Mouse (Mus musculus) liver, adult 2 months (tissue): ENCODE data around the gene Gm5447. TPM values are rescaled to one million over a fixed set of nuclear protein-coding genes. Genes with fewer than 3 reads are reported as not detected.

Source experiments
- DNase-seq: peaks from one replicate; pipeline ENCODE4 v3.0.0-alpha.2; 2011; ENCODE audit warnings: low read depth, low spot score; ENCODE audit errors: extremely low read depth
- H3K27ac ChIP-seq: fragments of 200-500 bp; replicated peaks from 2 replicates; pipeline ENCODE4 v1.5.1; 2012; ENCODE audit warnings: low read depth, mild to moderate bottlenecking, control low read depth, inconsistent platforms, low read length; ENCODE audit not compliant: insufficient read depth
- H3K27me3 ChIP-seq: fragments of 200-500 bp; 2 replicates; pipeline ENCODE4 v1.6.1; 2012; ENCODE audit warnings: mild to moderate bottlenecking, moderate library complexity, low read length, inconsistent platforms; ENCODE audit not compliant: control insufficient read depth, insufficient read depth
- H3K36me3 ChIP-seq: fragments of 200-500 bp; 2 replicates; pipeline ENCODE4 v1.6.1; 2012; ENCODE audit warnings: low read length, inconsistent platforms; ENCODE audit not compliant: control insufficient read depth, insufficient read depth
- H3K4me1 ChIP-seq: fragments of 200-500 bp; 2 replicates; pipeline ENCODE4 v1.6.1; 2011; ENCODE audit warnings: low read length; ENCODE audit not compliant: control insufficient read depth, insufficient read depth
- H3K4me3 ChIP-seq: fragments of 200-500 bp; 2 replicates; pipeline ENCODE4 v1.5.1; 2011; ENCODE audit warnings: low read depth, mild to moderate bottlenecking, control low read depth, low read length, moderate library complexity; ENCODE audit not compliant: insufficient read depth
- H3K79me2 ChIP-seq: fragments of 200-500 bp; 2 replicates; pipeline ENCODE4 v1.6.1; 2012; ENCODE audit warnings: inconsistent platforms, mild to moderate bottlenecking, low read length, moderate library complexity; ENCODE audit not compliant: control insufficient read depth, insufficient read depth
- H3K9ac ChIP-seq: fragments of 200-500 bp; 2 replicates; pipeline ENCODE4 v1.6.1; 2012; ENCODE audit warnings: low read depth, mild to moderate bottlenecking, control low read depth, inconsistent platforms, low read length
- CTCF ChIP-seq: fragments of 200-500 bp; IDR thresholded peaks from 2 replicates; pipeline ENCODE4 v1.5.1; 2011; ENCODE audit warnings: low read depth, low read length, control low read depth
- POLR2A ChIP-seq: fragments of 200-500 bp; IDR thresholded peaks from 2 replicates; pipeline ENCODE4 v1.6.1; 2011; ENCODE audit warnings: low read length, control low read depth; ENCODE audit not compliant: insufficient read depth; ENCODE audit errors: extremely low read depth
- WGBS: fragments of 180-500 bp; shearing (Covaris S2); methylation state at CpG from one replicate; pipeline ENCODE4 v1.1.7; 2018; 5-methylcytosine and 5-hydroxymethylcytosine counted together
- polyA plus RNA-seq: library from polyadenylated mRNA; depleted of rRNA; stranded (reverse); fragments of >200 nt; gene quantifications from 2 replicates; pipeline ENCODE4 v1.2.3, GENCODE M21; 2012; rRNA removed
- total RNA-seq: library from RNA; depleted of rRNA; stranded (reverse); fragments of >200 nt; gene quantifications from 2 replicates; pipeline ENCODE4 v1.2.3, GENCODE M21; 2014; rRNA removed

Gene Gm5447
- total and polyA plus RNA-seq, 2 experiments = 0.09 TPM; not detected in 1

DNA sequence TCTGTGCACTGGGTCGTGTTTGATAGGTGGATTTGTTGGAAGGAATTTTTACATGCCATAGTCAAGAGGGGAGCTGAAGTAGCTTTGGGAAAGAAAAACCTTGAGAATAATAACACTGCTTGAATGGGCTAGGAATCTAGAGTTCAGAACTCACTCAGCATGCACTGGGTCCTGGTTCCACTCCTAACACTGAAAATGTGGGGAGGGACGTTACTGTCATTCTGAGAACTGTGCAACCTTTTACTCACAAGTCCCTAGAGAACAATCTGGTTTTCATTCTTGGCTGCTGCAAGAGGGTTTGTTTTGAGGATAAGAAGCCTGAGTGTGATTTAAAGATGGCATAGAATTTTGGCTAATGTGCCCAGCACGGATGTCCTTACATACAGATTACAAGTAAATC, 49.7 kb downstream of the Gm5447 start:
- no peak overlapping the region for H3K9ac ChIP-seq
- no peaks in the 10 kb centered on the region for H3K79me2 ChIP-seq
- no peaks in the 10 kb centered on the region for H3K27me3 ChIP-seq
- H3K27ac ChIP-seq = no peak overlapping the region
- no peak overlapping the region for H3K4me3 ChIP-seq
- no peaks in the 10 kb centered on the region for H3K36me3 ChIP-seq
- 90% methylated on average over 3 of the region's 3 CpGs for WGBS
- no peak for DNase-seq
- no peaks in the 10 kb centered on the region; the same call in 1 of the 2 replicates for H3K4me1 ChIP-seq
- TF ChIP-seq CTCF (no peak), POLR2A (no peak)

Other genes with a start within 250 kb of the Gm5447 start
- gene Irf4, start 225.0 kb upstream of the Gm5447 start, total RNA-seq = 0.28 and 0.74 TPM in 2 replicates
- gene Irf4, start 225.0 kb upstream of the Gm5447 start, polyA plus RNA-seq = 0.11 and 0.27 TPM in 2 replicates
- gene Hus1b, start 26.4 kb upstream of the Gm5447 start, total RNA-seq = 0.34 and 0.55 TPM in 2 replicates
- gene Hus1b, start 26.4 kb upstream of the Gm5447 start, polyA plus RNA-seq = 0.07 TPM in 1 of 2 replicates, not detected in the other
- gene Exoc2, start 111 bp upstream of the Gm5447 start, total RNA-seq = 9.7 and 10.9 TPM in 2 replicates
- gene Exoc2, start 111 bp upstream of the Gm5447 start, polyA plus RNA-seq = 2.7 and 3.3 TPM in 2 replicates